Mouse (Mus musculus) urinary bladder, postnatal 25 days (tissue): Measurements from ENCODE around the gene Zan.
"Not testable (repeated sequence)": the region's sequence is repeated elsewhere in the genome, so short reads cannot be mapped to it uniquely, and the experiment has no call there.

Experiments
- DNase-seq: peaks from one replicate; pipeline ENCODE4 v3.0.0; 2022; ENCODE audit warnings: low spot score

The Zan gene

DNA sequence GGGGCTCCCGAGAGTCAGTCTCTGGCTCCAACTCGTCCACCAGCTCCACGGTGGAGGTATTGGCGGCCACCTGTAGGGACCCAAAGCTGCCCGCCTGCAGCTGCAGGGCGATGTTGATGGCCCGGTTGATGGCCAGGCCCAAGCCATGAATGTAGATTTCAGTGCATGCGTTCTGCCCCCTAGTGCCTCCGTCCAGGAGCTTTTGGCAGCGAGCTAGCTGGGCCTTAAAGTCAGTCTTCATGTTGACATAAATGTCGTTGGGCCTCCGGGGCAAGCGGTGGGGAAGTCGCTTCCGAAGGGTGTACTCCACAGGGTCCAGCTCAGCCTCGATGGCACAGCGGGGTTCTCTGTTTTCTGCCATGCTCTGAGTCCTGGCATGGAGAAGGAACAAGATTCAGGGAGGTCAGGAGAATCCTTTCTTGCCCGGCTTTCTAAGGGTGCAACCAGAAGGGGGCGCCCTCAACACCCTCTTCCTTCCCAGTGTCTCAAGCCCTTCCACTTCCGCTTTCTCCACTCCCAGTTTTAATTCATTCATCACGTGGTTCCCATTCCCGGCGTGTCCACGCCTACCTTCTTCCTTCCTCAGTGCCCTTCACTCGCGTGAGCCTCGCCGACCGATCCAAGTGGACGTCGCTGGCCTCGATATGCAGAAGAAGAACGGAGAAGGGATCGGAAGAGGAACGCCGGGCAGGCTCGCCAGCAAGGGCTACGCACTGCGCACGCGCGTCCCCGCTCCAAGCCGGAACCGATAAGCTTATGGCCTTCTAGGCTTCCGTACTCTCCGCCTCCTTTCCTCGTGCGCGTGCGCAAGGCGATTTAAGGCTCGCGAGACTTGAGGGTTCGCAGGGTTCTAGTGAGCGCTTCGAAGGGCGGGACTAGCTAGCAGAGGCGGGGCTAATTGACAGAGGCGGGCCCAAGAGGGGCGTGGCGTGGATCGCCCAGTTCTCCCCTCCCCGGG lies 25.1 kb upstream of the Zan start, which contains the start of gene Pop7:
Gene Pop7, minus strand, starts transcription at position 810 of the 958 bp plus-strand sequence.
- DNase-seq, result peak; percentile 99

DNA sequence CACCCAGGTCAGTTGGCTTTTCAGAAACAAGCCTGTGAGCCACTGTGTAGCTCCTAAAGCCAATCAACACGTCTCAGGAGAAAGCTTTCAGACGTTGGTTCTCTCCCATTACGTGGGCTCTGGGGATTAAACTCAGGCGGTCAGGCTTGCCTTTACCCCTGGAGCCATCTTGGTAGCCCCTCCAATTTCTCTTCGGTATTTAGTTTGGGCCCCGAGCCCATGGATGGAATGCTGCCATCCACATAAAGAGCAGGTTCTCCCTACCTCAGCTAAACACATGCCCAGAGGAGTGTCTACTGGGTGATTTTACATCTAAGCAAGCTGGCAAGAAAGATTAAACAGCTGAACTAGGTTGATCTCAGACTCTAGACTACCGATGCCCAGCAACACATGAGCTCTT lies 23.3 kb upstream of the Zan start:
- no peak for DNase-seq

DNA sequence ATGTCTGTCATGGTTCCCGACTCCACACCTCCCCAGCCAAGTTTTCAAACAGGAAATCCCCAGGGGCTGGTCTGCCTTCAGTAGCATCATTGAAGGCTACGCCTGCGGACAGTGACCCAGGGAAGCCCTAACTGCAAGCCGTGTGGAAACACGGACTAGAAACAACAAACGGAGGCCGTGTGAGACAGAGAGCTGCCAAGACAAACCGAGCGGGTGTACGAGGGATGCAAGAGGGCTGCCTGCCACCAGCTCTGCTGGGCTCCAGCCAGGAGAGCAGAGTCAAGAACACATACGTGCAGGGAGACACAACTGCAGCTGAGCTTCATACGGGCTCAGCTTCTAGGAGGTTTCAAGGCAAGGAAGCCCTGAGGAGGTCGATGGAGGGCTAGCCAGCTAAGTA lies 17.0 kb upstream of the Zan start:
- no peak for DNase-seq

DNA sequence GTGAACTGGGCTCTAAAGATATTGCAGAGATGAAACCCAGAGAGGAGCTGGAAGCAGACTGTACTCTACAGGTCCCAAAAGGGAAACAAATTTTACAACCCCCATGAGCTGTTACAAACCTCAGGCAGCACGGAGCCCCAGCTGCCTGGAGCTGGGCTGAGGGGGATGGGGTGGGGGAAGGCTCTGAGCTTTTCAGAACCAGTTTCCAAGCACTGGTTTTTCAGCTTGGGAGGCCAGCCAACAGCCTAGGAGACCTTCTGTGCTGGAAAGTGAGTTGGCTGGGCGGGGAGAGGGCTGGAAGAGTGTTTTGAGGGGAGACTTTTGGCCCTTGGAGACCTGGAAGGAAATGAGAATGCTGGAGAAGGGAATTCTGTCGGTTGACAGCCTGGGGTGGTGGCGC lies 14.7 kb upstream of the Zan start:
- DNase-seq, result no peak

DNA sequence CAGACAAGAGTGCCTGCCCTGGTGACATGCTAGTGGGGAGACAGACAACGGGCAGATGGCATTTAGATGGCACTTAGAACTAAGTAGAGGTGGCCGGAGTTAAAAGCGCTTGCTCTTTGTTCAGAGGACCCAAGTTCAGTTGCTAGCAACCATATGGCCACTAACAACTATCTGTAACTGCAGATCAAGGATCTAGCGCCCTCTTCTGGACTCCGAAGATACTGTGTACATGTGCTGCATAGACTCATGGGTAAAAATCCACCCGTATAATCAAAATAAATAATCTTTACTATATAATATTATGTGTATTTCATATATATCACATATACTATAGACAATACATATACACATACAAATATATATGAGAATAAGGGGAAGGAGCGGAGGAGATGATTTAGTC lies 10.8 kb upstream of the Zan start:
- DNase-seq, result no peak

DNA sequence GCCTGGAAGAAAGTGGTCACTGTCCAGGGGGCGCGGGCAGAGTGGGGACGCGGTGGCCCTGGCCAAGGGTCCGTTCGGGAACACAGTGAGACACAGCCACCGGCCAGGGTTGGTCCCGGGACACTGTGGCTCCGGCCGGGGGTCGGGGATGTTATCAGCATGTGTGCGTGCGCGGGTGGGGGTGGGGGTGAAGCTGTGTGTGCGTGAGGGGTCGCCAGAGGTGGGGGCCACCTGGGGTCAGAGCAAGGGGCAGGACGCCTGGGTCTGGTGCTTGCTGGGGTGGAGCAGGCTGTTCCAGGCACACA lies 8.9 kb upstream of the Zan start:
- DNase-seq, result no peak

DNA sequence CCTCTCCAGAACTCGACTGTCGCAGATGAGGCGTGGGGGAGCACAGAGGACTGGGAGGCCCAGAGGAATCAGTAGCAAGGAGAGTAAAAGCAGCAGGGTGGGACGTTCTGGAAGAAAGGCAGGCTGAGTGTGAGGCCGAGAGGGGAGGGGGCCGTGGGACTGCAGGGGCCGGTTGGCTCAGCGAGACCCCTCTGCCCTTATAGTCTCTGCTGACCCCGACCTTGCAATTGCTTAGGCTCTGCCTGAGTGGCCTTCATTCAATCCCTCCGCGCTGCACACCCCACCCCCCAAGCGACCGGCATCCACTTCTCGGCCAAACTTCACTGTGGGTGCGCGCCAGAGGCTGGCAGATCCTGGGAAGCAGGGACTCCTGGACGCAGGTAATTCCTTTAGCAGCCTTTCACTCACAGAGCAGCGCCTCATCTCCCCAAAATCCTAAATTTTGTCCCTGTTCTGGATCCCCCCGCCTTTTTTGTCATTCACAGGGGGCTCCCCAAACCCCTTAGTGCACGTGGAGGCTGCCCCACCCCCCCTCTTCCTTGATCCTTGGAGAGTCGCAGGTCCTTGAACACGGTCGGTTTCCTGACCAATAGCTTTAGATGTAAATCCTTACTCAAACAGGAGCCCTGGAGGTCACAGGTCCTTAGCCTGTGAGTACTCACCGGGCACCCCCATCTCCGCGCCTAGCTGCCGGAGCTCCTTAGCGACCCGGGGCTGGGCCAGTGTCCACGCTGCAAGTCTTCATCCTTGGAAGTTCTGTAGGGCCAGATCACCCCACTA lies 8.4 kb upstream of the Zan start:
- DNase-seq, result no peak

DNA sequence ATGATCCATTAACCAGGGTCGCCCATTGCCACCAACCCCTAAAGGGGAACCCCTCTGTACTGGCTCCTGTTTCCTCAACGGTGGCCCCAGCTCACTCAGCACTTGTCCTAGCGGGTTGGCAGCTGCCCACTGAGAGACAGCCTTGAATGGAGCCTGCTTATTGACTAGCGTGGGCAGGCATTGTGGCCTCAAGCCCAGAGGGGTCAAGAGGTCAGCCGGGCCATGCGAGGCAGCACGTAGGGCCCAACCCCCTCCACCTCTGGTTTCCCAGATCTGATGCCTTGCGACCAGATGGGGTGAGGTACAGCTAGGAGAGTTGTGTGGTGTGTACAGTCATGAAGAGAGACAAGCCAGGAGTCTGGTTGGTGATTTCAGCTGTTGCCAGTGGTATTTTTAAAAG lies 5.0 kb upstream of the Zan start:
- no peak for DNase-seq

DNA sequence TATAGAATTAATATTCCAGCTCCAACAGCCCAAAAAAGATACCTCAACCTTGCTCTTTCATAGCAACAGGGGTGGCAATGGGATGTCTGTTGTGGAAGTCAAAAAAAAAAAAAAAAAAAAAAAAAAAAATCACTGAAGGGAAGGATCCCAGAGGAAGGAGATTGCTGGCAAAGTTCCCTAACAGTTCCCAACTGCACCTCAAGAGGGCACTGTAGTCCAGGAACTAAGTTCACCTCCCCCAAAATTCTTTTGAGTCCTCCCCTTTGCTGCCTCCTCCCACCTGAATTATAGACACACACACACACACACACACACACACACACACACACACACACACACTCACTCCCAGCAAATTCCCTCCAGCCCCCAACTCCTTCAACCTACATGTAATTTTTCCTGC lies 4.3 kb upstream of the Zan start:
- DNase-seq, result peak; percentile 65

DNA sequence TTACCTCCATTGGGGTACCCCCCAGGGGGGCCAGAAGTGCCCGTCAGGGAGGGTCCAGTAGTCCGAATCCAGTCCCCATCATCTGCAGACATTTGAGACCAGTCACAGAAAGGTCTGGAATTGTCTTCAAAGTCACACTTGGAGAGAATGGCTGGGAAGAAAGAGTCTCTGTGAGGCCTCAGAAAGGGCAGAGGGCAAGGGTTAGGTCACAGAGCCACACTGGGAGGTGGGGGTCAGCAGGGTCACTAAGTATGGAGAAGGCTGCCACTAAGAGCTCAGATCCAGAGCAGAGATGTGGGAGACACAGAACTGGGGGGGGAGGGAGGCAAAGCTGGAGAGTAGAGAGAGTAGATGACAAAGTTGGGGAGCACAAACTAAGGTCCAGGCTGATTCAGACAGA lies 2.5 kb downstream of the Zan start:
- no peak for DNase-seq

DNA sequence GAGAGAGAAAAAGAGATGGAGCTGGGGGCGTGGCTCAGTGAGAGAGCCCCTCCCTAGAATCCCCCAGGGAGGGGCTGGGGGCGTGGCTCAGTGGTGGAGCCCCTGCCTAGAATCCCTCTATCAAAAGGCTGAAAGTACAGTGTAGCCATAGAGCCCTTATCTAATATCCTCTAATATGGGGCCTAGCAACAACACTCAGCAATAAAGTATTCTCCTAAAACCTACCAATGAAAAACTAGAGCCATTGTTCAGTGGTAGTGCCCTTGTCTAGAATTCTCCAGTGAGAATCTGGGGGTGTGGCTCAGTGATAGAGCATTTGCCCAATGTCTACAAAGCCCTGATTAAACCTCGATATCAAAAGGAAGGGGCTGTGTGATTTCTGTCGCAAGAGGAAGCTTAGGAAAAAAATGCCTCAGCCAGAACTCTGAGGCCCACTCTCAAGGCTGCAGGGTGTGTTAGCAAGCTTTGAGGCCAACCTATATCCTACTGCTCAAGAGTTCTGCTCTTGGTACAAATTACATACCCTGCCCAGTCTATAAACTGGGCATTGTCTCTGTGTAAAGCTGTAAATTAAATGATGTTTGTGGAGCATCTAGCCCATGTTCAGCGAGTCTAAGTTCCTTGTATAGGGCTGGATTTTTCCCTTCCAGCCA lies 4.5 kb downstream of the Zan start:
- DNase-seq, result no peak

DNA sequence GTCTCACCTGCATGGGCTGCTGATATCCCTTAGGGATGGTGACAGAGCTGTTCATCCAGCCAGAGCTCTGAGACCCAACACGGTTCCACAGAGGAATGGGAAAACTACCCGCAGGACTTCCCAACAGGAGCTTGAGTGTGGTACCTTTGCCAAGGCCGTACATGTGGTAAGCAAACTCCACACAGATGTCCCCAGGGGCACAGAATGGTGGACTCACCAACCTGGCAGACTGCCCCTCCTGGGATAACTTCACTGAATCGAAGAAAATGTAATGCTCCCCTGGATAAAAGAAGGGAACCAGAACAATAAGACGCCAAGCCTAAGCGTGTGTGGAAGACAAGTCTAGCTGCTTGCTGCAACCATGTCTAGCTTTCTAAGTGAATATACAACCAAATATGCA lies 9.9 kb downstream of the Zan start:
- DNase-seq, result no peak

DNA sequence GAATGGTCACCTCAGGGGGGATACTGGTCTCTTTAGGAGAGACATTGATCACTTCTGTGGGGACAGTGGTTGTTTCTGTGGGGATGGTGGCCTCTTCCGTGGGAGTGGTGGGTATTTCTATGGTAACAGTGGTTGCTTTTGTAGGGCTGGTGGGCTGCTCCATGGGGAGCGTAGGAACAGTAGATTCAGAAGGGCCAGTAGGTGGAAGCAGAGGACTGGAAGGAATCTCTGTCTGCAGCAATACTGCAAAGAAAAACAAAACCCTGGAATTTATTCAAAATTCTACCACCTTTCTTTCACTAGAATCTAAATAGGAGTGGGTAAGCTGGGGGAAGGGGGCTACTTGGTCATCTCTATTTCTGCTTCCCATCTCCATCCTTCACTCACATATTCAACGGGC lies 11.8 kb downstream of the Zan start:
- no peak for DNase-seq

DNA sequence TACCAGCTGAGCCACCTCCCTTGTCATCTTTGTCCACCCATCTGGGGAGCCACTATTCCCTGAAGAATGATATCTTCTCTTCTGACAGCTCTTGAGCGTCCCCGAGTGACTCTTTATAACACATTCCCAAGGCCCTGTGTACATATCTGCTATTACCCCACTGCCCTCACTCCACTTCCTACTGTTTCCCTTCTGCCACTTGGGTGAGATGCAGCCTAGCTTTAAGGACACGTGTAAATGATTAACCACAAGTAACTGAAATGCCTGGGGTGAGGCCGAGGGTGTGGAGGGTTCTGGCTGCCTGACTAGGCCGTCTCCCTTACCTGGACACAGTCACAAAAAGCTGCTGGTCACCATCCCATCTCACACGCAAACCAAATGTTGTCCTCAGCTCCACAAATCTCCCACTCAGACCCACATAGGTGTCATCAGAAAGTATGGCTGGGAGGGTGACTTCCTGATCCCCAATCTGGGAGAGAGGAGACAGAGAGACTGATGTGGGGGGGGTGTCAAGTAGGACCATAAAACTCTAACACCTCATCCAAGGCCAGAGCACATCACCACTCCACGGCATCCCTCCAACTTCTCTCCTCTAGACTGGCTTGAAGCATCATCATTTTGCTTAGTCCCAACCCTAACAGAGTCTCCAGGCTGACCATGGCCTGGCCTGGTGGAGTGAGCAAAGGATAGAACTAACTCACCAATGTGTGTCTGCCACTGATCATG lies 20.8 kb downstream of the Zan start:
- no peak for DNase-seq

DNA sequence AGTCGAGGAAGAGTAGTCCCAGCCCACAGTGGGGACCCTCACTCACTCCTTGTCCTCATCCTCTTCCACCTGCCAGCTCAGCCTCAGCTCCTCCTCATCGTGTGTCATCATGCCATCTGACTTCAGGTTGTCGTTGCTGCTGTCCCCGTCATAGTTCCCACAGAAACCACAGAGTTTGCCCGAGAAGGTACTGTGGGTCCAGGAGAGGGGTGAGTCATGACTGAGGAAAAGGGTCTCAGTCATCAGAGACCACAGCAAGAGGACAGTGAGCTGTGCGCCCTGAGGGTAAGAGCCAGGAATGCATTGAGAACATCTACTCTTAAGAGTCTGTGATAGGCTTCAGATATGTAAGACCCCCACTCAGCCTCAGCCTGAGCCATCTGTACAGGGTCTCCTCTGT lies 21.7 kb downstream of the Zan start:
- no peak for DNase-seq

DNA sequence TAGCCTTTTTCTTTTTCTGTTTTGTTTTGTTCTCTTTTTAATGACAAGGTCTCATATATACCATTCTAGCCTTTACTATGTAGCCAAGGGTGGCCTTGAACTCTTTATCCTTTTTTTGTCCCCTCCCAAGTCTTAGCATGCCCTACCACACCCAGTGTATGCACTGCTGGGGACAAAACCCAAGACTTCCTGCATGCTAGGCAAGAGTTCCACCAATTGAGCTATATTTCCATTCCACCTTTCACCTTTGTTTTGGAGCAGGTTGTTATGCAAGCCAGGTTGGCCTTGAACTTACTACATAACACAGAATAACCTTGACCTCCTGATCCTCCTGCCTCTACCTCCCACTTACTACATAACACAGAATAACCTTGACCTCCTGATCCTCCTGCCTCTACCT lies 31.3 kb downstream of the Zan start:
- DNase-seq, result no peak

DNA sequence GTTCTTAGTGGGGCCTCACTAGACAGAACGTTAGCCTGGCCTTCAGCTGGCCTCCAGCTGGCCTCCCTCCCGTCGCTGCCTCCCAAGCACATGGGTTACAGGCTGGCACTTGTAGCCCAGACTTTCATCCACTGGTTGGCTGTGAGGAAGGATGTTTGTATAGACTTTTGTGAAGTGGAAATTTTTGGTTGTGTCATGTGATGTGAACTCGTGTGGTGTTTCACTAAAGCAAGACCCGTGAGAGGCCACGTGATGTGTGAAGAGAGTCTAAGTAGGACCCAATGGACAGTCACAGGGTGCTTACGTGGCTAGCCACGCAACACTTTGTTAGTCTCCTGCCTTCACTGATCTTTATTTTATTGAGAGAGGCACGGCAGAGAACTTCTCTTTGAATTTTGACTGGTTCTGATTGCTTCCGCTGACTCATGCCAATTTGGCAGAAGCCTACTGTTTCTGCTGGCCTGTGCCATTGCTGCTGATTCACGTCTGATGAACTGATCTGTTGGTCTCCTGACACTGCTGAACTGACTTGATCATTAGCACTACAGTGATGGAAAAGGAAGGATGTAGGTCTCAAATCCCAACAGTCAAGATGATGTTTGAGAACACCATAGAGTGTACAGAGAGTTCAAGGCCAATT lies 36.5 kb downstream of the Zan start:
- DNase-seq, result no peak

DNA sequence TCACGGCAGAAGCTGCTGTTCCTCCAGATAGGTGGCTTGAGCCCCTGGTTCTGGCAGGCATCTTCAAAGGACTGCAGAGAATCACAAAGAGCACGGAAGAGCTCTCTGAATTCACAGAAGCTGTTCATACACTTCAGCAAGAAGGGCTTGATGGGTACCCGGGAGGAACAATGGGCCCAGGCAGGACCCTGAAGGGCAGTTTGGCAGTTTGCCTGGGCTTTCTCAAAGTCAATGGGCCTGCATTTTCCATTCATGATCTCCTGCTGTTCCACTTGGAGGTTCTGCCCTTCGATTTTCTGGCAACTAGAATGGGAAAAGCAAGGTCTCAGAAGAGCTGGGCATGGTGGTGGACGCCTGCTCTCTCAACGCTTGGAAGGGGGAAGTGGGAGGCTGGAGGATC lies 43.0 kb downstream of the Zan start:
- no peak for DNase-seq

DNA sequence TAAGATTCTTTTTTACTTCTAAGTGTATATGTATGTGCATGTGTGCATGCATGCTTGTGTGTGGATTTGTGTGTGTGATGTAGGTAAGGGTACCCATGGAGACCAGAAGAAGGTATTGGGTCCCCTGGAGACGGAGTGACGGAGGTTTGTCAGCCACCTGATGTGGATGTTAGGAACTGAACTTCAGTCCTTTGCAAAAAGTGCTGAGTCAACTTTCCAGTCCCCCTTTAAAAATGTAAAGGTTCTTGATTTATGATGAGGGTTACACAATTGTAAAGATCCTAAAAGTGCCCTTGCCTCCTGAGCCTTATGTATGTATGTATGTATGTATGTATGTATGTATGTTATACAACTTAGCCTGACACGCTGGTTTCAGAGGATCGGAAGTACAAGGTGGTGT lies 46.5 kb downstream of the Zan start:
- not testable (repeated sequence) for DNase-seq

DNA sequence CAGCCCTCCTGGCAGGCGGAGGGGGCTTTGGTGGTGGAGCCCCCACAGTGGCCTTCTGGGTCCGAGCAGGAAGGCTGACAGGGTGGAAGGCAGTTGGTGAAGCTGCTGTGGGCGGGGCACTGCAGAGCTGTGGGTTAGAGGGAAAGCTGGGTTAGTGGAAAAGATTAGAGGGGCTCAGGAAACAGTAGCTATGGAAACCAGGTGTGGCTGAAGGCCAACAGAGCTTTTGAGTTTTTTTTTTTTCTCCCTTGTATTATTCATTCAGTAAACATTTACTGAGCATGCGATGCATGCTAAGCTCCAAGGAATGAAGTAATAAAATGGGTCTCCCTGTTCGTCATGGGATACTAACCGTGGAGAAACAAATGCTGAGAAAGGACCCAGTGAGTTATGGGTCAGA lies 51.2 kb downstream of the Zan start:
- DNase-seq, result no peak

DNA sequence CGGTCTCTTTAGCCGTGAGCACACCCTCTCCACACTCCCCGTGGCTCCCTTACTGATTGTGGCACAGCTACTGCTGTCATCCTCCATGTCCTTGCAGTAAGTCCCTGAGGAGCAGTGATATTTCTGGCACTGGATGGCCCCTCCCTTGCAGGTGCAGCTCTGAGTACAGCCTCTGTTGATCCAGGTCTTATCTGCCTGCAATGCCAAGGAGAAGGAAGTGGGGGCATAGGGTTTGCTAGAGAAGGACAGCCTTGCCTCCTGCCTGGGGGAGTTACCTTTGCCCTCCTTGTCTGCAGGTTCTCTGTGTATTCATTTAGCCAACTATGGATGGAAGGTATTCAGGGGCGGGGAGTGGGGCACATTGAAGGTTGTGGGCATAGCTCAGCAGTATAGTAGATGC lies 57.0 kb downstream of the Zan start:
- no peak for DNase-seq

DNA sequence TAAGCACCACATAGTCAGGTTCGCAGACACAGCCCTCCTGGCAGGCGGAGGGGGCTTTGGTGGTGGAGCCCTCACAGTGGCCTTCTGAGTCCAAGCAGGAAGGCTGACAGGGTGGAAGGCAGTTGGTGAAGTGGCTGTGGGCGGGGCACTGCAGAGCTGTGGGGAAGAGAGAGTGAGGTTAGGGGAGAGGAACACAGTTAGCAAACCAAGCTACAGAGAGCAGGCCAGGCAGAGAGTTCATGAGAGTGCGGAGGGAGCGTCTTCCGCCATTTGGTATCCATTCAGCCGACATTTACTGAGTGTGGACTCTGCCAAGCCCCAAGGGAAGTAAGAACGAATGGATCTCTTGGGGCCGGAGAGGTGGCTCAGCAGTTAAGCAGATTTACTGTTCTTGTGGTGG lies 57.8 kb downstream of the Zan start:
- DNase-seq, result no peak
